Mouse (Mus musculus) heart, embryonic 15.5 days (tissue): ENCODE measurements around the gene Plb1. TPM values are rescaled to one million over a fixed set of nuclear protein-coding genes. Genes with fewer than 3 reads are reported as not detected.
A peak's percentile ranks its signal among the peaks of the same experiment; 100 is the strongest.

ENCODE experiments used
- ATAC-seq: fragments of 200-750 bp; cut with Nextera tagmentation; replicated peaks from 2 replicates; pipeline ENCODE4 v1.8.0; 2017; ENCODE audit warnings: low read depth, moderate TSS enrichment; ENCODE audit not compliant: insufficient number of reproducible peaks, insufficient read depth, low FRiP score
- H3K27ac ChIP-seq: fragments of 300-500 bp; sonication (generic); 2 replicates; pipeline ENCODE4 v1.5.1; 2015; ENCODE audit warnings: mild to moderate bottlenecking, inconsistent platforms
- H3K27me3 ChIP-seq: fragments of 300-500 bp; sonication (generic); 2 replicates; pipeline ENCODE4 v1.6.1; 2015; ENCODE audit warnings: inconsistent platforms
- H3K36me3 ChIP-seq: fragments of 300-500 bp; sonication (generic); 2 replicates; pipeline ENCODE4 v1.6.1; 2015; ENCODE audit warnings: mild to moderate bottlenecking, inconsistent platforms
- H3K4me1 ChIP-seq: fragments of 300-500 bp; sonication (generic); replicated peaks from 2 replicates; pipeline ENCODE4 v1.6.1; 2015; ENCODE audit warnings: inconsistent platforms
- H3K4me2 ChIP-seq: fragments of 300-500 bp; sonication (generic); 2 replicates; pipeline ENCODE4 v1.6.1; 2015; ENCODE audit warnings: inconsistent platforms, mild to moderate bottlenecking, moderate library complexity
- H3K4me3 ChIP-seq: fragments of 300-500 bp; sonication (generic); 2 replicates; pipeline ENCODE4 v1.5.1; 2015; ENCODE audit warnings: mild to moderate bottlenecking, inconsistent platforms
- H3K9ac ChIP-seq: fragments of 300-500 bp; sonication (generic); 2 replicates; pipeline ENCODE4 v1.6.1; 2015; ENCODE audit warnings: mild to moderate bottlenecking, inconsistent platforms
- H3K9me3 ChIP-seq: fragments of 300-500 bp; sonication (generic); replicated peaks from 2 replicates; pipeline ENCODE4 v1.6.1; 2016; ENCODE audit warnings: inconsistent platforms
- WGBS: fragments of 180-500 bp; shearing (Covaris S2); methylation state at CpG from one replicate; pipeline ENCODE4 v1.1.7; 2015; ENCODE audit warnings: mixed read lengths; 5-methylcytosine and 5-hydroxymethylcytosine counted together
- polyA plus RNA-seq: library from polyadenylated mRNA; unstranded; fragments of >200 nt; fragmentation: Nextera tagmentation; extraction: Ambion mirVana; gene quantifications from 2 replicates; pipeline ENCODE4 v1.2.1, GENCODE M21; 2015

Plb1 gene
- polyA plus RNA-seq, 1 experiment from 2014 or later = 2.3 TPM

- WGBS = 15% methylated on average over 6 of the region's 6 CpGs
- Histone ChIP-seq H3K36me3 (no peaks in the 10 kb centered on the region), H3K27ac (peak overlapping the region; percentile 85), H3K4me1 (peaks cover 52% of the 10 kb centered on the region), H3K4me2 (0 out of 2 replicates have a peak overlapping the region, but pooled peaks have one; percentile 24), H3K27me3 (no peaks in the 10 kb centered on the region), H3K9me3 (no peaks in the 10 kb centered on the region), H3K9ac (no peak overlapping the region), H3K4me3 (no peak overlapping the region)
- ATAC-seq = peak; percentile 90
Observed at GRCm38 (mm10) chr5:32335172-32335571, 102.7 kb downstream of the Plb1 start.

GRCm38 (mm10) chr5:32336092-32336491 lies 103.6 kb downstream of the Plb1 start:
- WGBS = 62% methylated on average over 5 of the region's 5 CpGs
- H3K9ac ChIP-seq = no peak overlapping the region
- no peak for ATAC-seq
- H3K27ac ChIP-seq = peak overlapping the region; percentile 85
- H3K4me2 ChIP-seq = no peak overlapping the region
- H3K36me3 ChIP-seq = no peaks in the 10 kb centered on the region
- H3K9me3 ChIP-seq = no peaks in the 10 kb centered on the region
- no peak overlapping the region for H3K4me3 ChIP-seq
- H3K27me3 ChIP-seq = no peaks in the 10 kb centered on the region
- peaks cover 55% of the 10 kb centered on the region for H3K4me1 ChIP-seq

GRCm38 (mm10) chr5:32337336-32337735 lies 104.8 kb downstream of the Plb1 start:
- Histone ChIP-seq H3K27ac (no peak overlapping the region), H3K4me1 (peaks cover 63% of the 10 kb centered on the region), H3K4me2 (no peak overlapping the region), H3K9ac (no peak overlapping the region), H3K27me3 (no peaks in the 10 kb centered on the region), H3K4me3 (no peak overlapping the region), H3K9me3 (no peaks in the 10 kb centered on the region), H3K36me3 (no peaks in the 10 kb centered on the region)
- WGBS = 49% methylated on average over 1 of the region's 1 CpGs
- ATAC-seq = no peak

GRCm38 (mm10) chr5:32338339-32338738 lies 105.8 kb downstream of the Plb1 start:
- Histone ChIP-seq H3K4me3 (no peak overlapping the region), H3K36me3 (no peaks in the 10 kb centered on the region), H3K4me2 (no peak overlapping the region), H3K4me1 (peaks cover 68% of the 10 kb centered on the region), H3K9ac (no peak overlapping the region), H3K27ac (no peak overlapping the region), H3K9me3 (no peaks in the 10 kb centered on the region), H3K27me3 (no peaks in the 10 kb centered on the region)
- 37% methylated on average over 2 of the region's 2 CpGs for WGBS
- no peak for ATAC-seq

GRCm38 (mm10) chr5:32338766-32339165 lies 106.3 kb downstream of the Plb1 start:
- Histone ChIP-seq H3K36me3 (no peaks in the 10 kb centered on the region), H3K9me3 (no peaks in the 10 kb centered on the region), H3K27me3 (no peaks in the 10 kb centered on the region), H3K4me2 (no peak overlapping the region), H3K9ac (no peak overlapping the region), H3K4me1 (peaks cover 64% of the 10 kb centered on the region), H3K4me3 (no peak overlapping the region), H3K27ac (no peak overlapping the region)
- WGBS = 73% methylated on average over 3 of the region's 3 CpGs
- ATAC-seq = no peak

- 86% methylated on average over 1 of the region's 1 CpGs for WGBS
- no peak for ATAC-seq
- peaks cover 52% of the 10 kb centered on the region for H3K4me1 ChIP-seq
- no peaks in the 10 kb centered on the region for H3K27me3 ChIP-seq
- no peak overlapping the region for H3K9ac ChIP-seq
- no peak overlapping the region for H3K4me2 ChIP-seq
- H3K4me3 ChIP-seq = no peak overlapping the region
- no peaks in the 10 kb centered on the region for H3K36me3 ChIP-seq
- H3K9me3 ChIP-seq = no peaks in the 10 kb centered on the region
- H3K27ac ChIP-seq = no peak overlapping the region
Observed at GRCm38 (mm10) chr5:32340246-32340645, 107.7 kb downstream of the Plb1 start.

- H3K9me3 ChIP-seq = no peaks in the 10 kb centered on the region
- no peak overlapping the region for H3K9ac ChIP-seq
- ATAC-seq = no peak
- peaks cover 50% of the 10 kb centered on the region for H3K4me1 ChIP-seq
- 53% methylated on average over 5 of the region's 5 CpGs for WGBS
- H3K4me2 ChIP-seq = no peak overlapping the region
- no peaks in the 10 kb centered on the region for H3K27me3 ChIP-seq
- no peaks in the 10 kb centered on the region for H3K36me3 ChIP-seq
- no peak overlapping the region for H3K4me3 ChIP-seq
- H3K27ac ChIP-seq = no peak overlapping the region
Observed at GRCm38 (mm10) chr5:32342711-32343285, 110.3 kb downstream of the Plb1 start.

- peak; percentile 70 for ATAC-seq
- Histone ChIP-seq H3K9ac (peak overlapping the region; percentile 15; the same call in 1 of the 2 replicates), H3K36me3 (no peaks in the 10 kb centered on the region), H3K4me1 (peaks cover 57% of the 10 kb centered on the region), H3K4me2 (peak overlapping the region; percentile 41), H3K9me3 (no peaks in the 10 kb centered on the region), H3K27me3 (no peaks in the 10 kb centered on the region), H3K4me3 (no peak overlapping the region), H3K27ac (peak overlapping the region; percentile 87)
- 14% methylated on average over 10 of the region's 10 CpGs for WGBS
Observed at GRCm38 (mm10) chr5:32346025-32346912, 113.8 kb downstream of the Plb1 start.

- no peaks in the 10 kb centered on the region for H3K9me3 ChIP-seq
- peak overlapping the region; percentile 85 for H3K27ac ChIP-seq
- peak overlapping the region; percentile 35 for H3K4me2 ChIP-seq
- no peak overlapping the region for H3K9ac ChIP-seq
- H3K4me3 ChIP-seq = no peak overlapping the region
- H3K36me3 ChIP-seq = no peaks in the 10 kb centered on the region
- 25% methylated on average over 3 of the region's 3 CpGs for WGBS
- no peaks in the 10 kb centered on the region for H3K27me3 ChIP-seq
- H3K4me1 ChIP-seq = peaks cover 45% of the 10 kb centered on the region
- no peak for ATAC-seq
Observed at GRCm38 (mm10) chr5:32349718-32350117, 117.2 kb downstream of the Plb1 start.

- Histone ChIP-seq H3K36me3 (no peaks in the 10 kb centered on the region), H3K4me1 (peaks cover 38% of the 10 kb centered on the region)
Observed at GRCm38 (mm10) chr5:32350551-32351256, 118.2 kb downstream of the Plb1 start.

GRCm38 (mm10) chr5:32351721-32352465 lies 119.4 kb downstream of the Plb1 start:
- H3K27ac ChIP-seq = no peak overlapping the region
- H3K27me3 ChIP-seq = no peaks in the 10 kb centered on the region
- peaks cover 26% of the 10 kb centered on the region for H3K4me1 ChIP-seq
- no peaks in the 10 kb centered on the region for H3K9me3 ChIP-seq
- H3K36me3 ChIP-seq = no peaks in the 10 kb centered on the region
- H3K4me3 ChIP-seq = no peak overlapping the region
- 83% methylated on average over 4 of the region's 4 CpGs for WGBS
- H3K9ac ChIP-seq = no peak overlapping the region
- ATAC-seq = no peak
- no peak overlapping the region for H3K4me2 ChIP-seq

More at GRCm38 (mm10) chr5:32350551-32351256, 118.2 kb downstream of the Plb1 start:
- Histone ChIP-seq H3K9me3 (no peaks in the 10 kb centered on the region), H3K4me2 (no peak overlapping the region), H3K27me3 (no peaks in the 10 kb centered on the region), H3K27ac (peak overlapping the region; percentile 85), H3K4me3 (no peak overlapping the region), H3K9ac (no peak overlapping the region)
- no peak for ATAC-seq
- 51% methylated on average over 3 of the region's 3 CpGs for WGBS
